Mouse (Mus musculus): ENCODE measurements around the gene Tmem176a. TPM values are rescaled to one million over a fixed set of nuclear protein-coding genes. Genes with fewer than 3 reads are reported as not detected.

Gene Tmem176a
- total RNA-seq, 2 experiments from 2014 or later, result 18.7 to 23.8 TPM

DNA sequence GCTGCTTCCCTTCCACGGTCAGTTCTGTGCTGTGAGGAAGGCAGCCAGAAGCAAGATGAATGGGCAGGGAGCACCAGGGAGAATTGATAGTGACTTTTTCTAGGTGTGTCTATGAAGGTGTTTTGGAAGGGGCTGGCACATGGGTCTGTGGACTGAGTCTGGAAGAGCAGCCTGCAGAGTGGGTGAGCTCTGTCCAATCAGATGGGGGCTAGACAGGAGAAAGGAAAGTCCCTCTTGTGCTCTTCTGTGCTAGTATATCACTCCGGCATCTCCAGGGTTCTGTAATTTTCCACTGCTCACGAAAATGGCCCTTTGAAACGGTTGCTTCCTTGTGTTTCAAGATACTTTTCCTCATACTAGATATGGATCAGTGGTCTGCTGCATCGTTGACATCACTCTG, 31.9 kb downstream of the Tmem176a start, which contains the start of gene Aoc1:
Aoc1 (plus strand) TSS at position 301 of the 400 bp plus-strand sequence.
- no peak for DNase-seq
- intact Hi-C loops (cut with DNase I), result no loop called here

DNA sequence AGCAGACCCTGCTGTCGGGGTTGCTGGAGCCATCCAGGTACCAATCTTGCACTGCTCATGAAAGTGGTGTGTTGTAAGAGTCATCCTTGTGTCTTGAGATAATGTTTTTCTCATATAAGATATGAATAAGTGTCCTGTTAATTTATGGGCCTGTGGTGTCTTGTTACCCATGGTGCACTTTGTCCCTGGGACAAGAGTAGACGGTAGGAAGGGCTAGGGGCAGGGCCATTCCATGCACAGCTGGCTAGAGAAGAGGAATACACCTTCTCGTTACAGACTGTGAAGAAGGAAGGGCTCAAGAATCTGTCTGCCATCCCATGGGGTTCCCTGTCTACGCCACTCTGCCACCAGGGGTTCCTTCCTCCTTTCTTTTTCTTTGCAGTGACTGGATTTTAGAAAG, 33.9 kb downstream of the Tmem176a start:
- intact Hi-C loops (cut with DNase I), result no loop called here
- DNase-seq, result no peak

DNA sequence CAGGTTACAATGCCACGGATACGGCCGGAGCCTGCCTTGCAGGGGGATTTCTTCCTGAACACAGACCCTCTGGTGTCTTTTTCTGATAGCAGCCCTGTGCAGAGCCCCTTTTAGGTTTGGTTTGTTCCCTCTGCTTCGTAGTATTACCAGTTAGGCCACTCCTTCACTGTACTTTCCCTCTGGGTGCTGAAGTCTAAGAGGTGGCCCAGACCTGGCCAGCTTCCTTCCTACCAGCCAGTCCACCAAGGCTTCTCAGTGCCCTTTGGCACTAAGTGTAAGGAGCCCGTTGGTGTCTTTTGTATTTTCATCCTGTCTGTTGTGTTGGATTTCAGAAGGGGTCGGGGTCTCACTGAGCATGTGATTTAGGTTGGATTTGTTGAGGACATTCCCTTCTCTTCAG, 34.8 kb downstream of the Tmem176a start:
- no peak for DNase-seq
- intact Hi-C loops (cut with DNase I), result no loop called here

DNA sequence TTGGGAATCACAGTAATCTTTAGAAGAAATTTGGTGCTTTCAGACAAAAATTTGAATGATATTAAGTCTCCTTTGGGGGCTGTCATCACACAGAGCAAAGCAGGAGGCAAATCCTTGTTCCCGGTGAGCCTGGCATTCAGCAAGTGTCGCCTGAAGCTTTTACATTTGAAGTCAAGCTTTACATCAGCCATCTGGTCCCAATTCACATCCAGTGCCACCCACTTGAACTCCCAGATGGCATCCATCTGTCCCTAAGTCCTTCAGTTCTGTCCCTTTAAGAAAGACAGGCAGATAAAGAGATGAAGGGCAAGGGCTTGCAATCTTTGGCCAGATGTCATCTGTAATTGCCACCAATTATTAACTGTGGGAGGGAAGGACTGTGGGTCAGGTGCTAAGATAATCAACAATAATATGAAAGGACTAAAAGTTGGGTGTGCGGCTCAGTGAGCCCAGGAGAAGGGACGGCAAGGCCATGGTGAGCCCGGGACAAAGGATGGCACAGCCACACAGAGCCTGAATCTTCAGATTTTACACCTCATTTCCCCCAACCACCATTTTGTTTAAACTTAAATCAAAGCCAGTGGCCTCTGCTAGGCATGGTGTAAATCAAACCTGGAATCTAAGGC, 35.9 kb downstream of the Tmem176a start:
- intact Hi-C loops (cut with DNase I), result no loop called here
- no peak for DNase-seq

DNA sequence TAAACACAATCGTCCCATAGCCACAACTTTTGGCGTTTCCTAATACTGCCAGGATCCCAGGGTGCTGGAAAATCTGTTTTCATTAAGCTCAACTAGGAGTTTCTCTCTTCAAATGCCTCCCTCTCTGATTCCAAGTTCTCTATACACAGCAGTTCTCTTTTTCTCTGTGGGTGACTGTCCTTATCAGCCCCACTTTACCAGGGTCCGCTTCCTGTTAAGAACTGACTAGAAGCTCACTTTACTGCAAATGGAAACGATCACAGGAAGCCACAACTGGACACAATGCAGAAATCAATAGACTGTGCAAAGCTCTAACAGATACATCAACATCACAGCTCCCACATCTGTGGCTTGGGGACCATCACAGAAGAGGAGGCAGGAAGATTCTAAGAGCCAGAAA, 53.5 kb downstream of the Tmem176a start:
- no peak for DNase-seq
- intact Hi-C loops (cut with DNase I), result no loop called here

DNA sequence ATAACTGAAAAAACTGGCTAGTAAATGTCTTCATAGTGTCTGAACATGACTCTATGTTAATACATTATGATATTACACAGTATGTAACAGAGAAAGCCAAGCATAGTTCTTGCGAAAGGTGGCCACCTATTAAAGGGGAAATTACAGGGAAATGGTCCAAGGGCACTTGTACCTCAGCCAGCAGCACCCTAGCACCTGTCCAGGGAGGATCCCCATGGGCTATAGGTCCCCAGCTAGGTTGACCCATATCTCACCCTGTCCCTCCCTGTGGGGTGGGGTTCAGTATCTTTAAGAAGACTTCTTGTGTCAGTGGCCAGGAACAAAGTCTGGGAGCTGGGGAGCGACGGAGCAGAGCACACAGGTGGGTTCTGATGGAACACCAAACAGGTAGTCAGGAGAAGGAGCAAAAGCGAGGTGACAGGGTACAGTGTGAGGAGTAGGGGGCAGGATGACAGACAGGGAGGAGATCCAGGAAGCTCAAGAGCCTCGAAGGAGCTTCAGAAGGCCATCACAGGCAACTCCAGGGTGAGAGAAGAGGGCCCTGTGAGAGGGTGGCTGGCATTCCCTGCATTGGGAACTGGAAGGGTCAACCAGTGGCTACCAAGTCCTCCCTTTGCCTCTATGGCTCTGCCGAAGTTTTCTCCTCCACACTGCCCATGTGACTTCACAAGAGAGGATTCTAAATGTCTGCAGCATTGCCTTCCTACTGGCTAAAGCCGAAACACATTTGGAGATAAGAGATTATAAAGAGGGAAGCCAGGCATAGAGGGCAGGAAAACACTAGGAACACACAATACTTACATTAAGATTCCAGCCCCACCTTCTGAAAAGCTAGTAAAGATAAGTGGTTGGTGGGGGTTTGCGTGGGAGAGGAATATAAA, 54.5 kb downstream of the Tmem176a start:
- no peak for DNase-seq
- intact Hi-C loops (cut with DNase I), result no loop called here

DNA sequence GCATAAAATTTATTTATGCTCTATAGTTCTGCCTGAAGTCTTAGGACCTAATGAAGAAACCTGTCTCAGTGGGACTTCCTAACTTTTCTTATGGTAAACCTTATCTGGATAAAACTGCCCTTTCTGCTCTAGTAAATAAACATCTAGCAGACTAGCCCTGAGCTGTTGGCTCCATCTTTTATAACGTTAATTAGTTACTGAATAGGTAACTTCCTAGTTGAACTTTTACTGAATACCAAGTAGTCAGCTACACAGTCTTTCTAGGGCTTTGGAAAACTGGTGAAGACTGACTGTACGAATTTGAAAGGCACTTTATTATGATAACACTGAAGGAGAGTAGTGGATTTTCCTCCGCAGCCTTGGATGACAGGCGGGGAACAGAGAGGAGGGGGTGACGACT, 55.2 kb downstream of the Tmem176a start:
- intact Hi-C loops (cut with DNase I), result no loop called here
- DNase-seq, result no peak

Other genes with a start within 250 kb of the Tmem176a start
- gene Repin1, start 247.0 kb upstream of the Tmem176a start, total RNA-seq (2021), result 10 to 100 TPM; 24.0 to 27.5 TPM
- gene Gm44965, start 247.0 kb upstream of the Tmem176a start, total RNA-seq (2021), result not detected
- 1 to 10 TPM; 8.2 to 8.3 TPM for gene Zfp775, start 238.9 kb upstream of the Tmem176a start, total RNA-seq (2021)
- under 1 TPM; 0.24 to 0.67 TPM for gene AI854703, start 214.2 kb upstream of the Tmem176a start, total RNA-seq (2021)
- 10 to 100 TPM in 1 of 2 experiments, 1 to 10 TPM in 1; 8.6 to 11.0 TPM for gene Gimap8, start 193.7 kb upstream of the Tmem176a start, total RNA-seq (2021)
- gene Gimap9, start 164.8 kb upstream of the Tmem176a start, total RNA-seq (2021), result 1 to 10 TPM; 4.2 to 6.4 TPM
- 10 to 100 TPM; 32.2 to 42.6 TPM for gene Gimap4, start 156.4 kb upstream of the Tmem176a start, total RNA-seq (2021)
- gene Gimap6, start 132.7 kb upstream of the Tmem176a start, total RNA-seq (2021), result 10 to 100 TPM; 48.0 to 53.9 TPM
- 1 to 10 TPM; 3.5 to 7.9 TPM for gene Gm28053, start 122.3 kb upstream of the Tmem176a start, total RNA-seq (2021)
- gene Gimap7, start 122.3 kb upstream of the Tmem176a start, total RNA-seq (2021), result under 1 TPM; 0.22 to 0.24 TPM
- gene Gimap1, start 101.9 kb upstream of the Tmem176a start, total RNA-seq (2021), result 10 to 100 TPM; 14.6 to 15.7 TPM
- 1 to 10 TPM; 8.3 to 9.0 TPM for gene Gimap5, start 94.7 kb upstream of the Tmem176a start, total RNA-seq (2021)
- gene Gimap3, start 70.1 kb upstream of the Tmem176a start, total RNA-seq (2021), result under 1 TPM; 0.67 to 0.68 TPM
- gene Tmem176b, start 577 bp downstream of the Tmem176a start, total RNA-seq (2021), result 10 to 100 TPM; 62.5 to 63.9 TPM
- not detected for gene Aoc1, start 32.0 kb downstream of the Tmem176a start, total RNA-seq (2021)
- gene 1600015I10Rik, start 89.0 kb downstream of the Tmem176a start, total RNA-seq (2021), result not detected
- gene Doxl2, start 134.0 kb downstream of the Tmem176a start, total RNA-seq (2021), result not detected
- not detected for gene Svs1, start 145.9 kb downstream of the Tmem176a start, total RNA-seq (2021)
- gene Gpnmb, start 195.6 kb downstream of the Tmem176a start, total RNA-seq (2021), result 1 to 10 TPM in 1 of 2 experiments, under 1 TPM in 1; 0.59 to 1.1 TPM
- gene Malsu1, start 232.9 kb downstream of the Tmem176a start, total RNA-seq (2021), result 10 to 100 TPM; 36.7 to 40.0 TPM